Mouse (Mus musculus) ES-E14 (cell line): ENCODE measurements at regions not wholly inside any gene's neighbourhood (a gene's known extent, or its start where the extent isn't known, plus 50 kb on each side); places are given as distances from the start of the nearest gene placed in this dataset.

Source experiments
- DNase-seq: peaks from one replicate; pipeline ENCODE4 v3.0.0-alpha.2; 2013; ENCODE audit warnings: low read depth, low spot score
- H3K27ac ChIP-seq: 2 replicates; pipeline ENCODE4 v1.5.1; 2012; ENCODE audit warnings: low read depth, mild to moderate bottlenecking, low read length, moderate library complexity, mixed read lengths; ENCODE audit not compliant: poor library complexity, insufficient read depth, severe bottlenecking
- H3K36me3 ChIP-seq: 2 replicates; pipeline ENCODE4 v1.6.1; 2012; ENCODE audit warnings: mild to moderate bottlenecking, low read length, moderate library complexity, mixed read lengths; ENCODE audit not compliant: control insufficient read depth, poor library complexity, insufficient read depth, severe bottlenecking
- H3K4me1 ChIP-seq, 2 experiments: fragments of 150-350 bp in 1 of 2; sonication (generic) in 1 of 2; 2 replicates each; pipeline ENCODE4 v1.6.1; 2012; ENCODE audit warnings: low read length in 2 of 2, mild to moderate bottlenecking in 1 of 2, mixed read lengths in 1 of 2; ENCODE audit not compliant: control insufficient read depth in 2 of 2, insufficient read depth in 2 of 2, poor library complexity in 1 of 2
- H3K4me3 ChIP-seq, 2 experiments: fragments of 150-350 bp in 1 of 2; sonication (generic) in 1 of 2; 2 replicates each; pipeline ENCODE4 v1.5.1; 2012; ENCODE audit warnings: low read length in 2 of 2, low read depth in 1 of 2, mild to moderate bottlenecking in 1 of 2, mixed read lengths in 1 of 2; ENCODE audit not compliant: insufficient read depth in 1 of 2, poor library complexity in 1 of 2, severe bottlenecking in 1 of 2
- H3K9ac ChIP-seq: 2 replicates; pipeline ENCODE4 v1.6.1; 2012; ENCODE audit warnings: low read depth, mild to moderate bottlenecking, low read length, mixed read lengths; ENCODE audit not compliant: poor library complexity, insufficient read depth, severe bottlenecking
- H3K9me3 ChIP-seq: fragments of 150-350 bp; sonication (generic); 2 replicates; pipeline ENCODE4 v1.6.1; 2012; ENCODE audit warnings: low read depth, mild to moderate bottlenecking, low read length; ENCODE audit not compliant: control insufficient read depth, insufficient read depth
- CHD2 ChIP-seq: IDR thresholded peaks from 2 replicates; pipeline ENCODE4 v1.6.1; 2014; ENCODE audit warnings: mild to moderate bottlenecking, low read depth, low read length, inconsistent platforms
- HCFC1 ChIP-seq: IDR thresholded peaks from 2 replicates; pipeline ENCODE4 v1.6.1; 2012; ENCODE audit warnings: low read length, inconsistent platforms, borderline replicate concordance; ENCODE audit not compliant: insufficient read depth
- MAFK ChIP-seq: IDR thresholded peaks from 2 replicates; pipeline ENCODE4 v1.6.1; 2014; ENCODE audit warnings: mild to moderate bottlenecking, low read depth, low read length, inconsistent platforms; ENCODE audit not compliant: insufficient read depth
- ZC3H11A ChIP-seq: IDR thresholded peaks from 2 replicates; pipeline ENCODE4 v1.6.1; 2012; ENCODE audit warnings: low read depth, mild to moderate bottlenecking, inconsistent platforms, low read length, borderline replicate concordance
- ZNF384 ChIP-seq: IDR thresholded peaks from 2 replicates; pipeline ENCODE4 v1.6.1; 2012; ENCODE audit warnings: low read depth, low read length, inconsistent platforms
- in situ Hi-C, 2 experiments: fragments of 600-800 bp; cut with MboI; formaldehyde crosslinking; loops; one replicate each; pipeline ENCODE4 v1.15.1; 2025; ENCODE audit warnings: low sequenced_read_pairs in 2 of 2, inconsistent platforms in 1 of 2; ENCODE audit not compliant: unreplicated experiment in 2 of 2

- H3K27ac ChIP-seq: no peak overlapping the region
- H3K4me3 ChIP-seq: no peak overlapping the region
- H3K36me3 ChIP-seq: no peaks in the 10 kb centered on the region
- no peak for TF ChIP-seq ZC3H11A
- TF ChIP-seq ZNF384: no peak
- no peak for TF ChIP-seq MAFK
- TF ChIP-seq CHD2: no peak
- TF ChIP-seq HCFC1: no peak
- in situ Hi-C loops: no loop called here
- no peak for DNase-seq
- H3K9me3 ChIP-seq: no peaks in the 10 kb centered on the region
- no peaks in the 10 kb centered on the region for H3K4me1 ChIP-seq
- H3K9ac ChIP-seq: no peak overlapping the region
These were observed 557.7 kb upstream of the Kif2b start for GRCm38 (mm10) chr11:92134891-92135590.

- Histone ChIP-seq H3K9ac (no peak overlapping the region), H3K9me3 (no peaks in the 10 kb centered on the region), H3K36me3 (no peaks in the 10 kb centered on the region), H3K4me1 (no peaks in the 10 kb centered on the region), H3K27ac (no peak overlapping the region), H3K4me3 (no peak overlapping the region)
- TF ChIP-seq MAFK: no peak
- TF ChIP-seq ZNF384: no peak
- no peak for TF ChIP-seq CHD2
- TF ChIP-seq HCFC1: no peak
- no peak for TF ChIP-seq ZC3H11A
- in situ Hi-C loops: no loop called here
- no peak for DNase-seq
These were observed 507.4 kb upstream of the Kif2b start for GRCm38 (mm10) chr11:92084766-92085165.

GRCm38 (mm10) chr11:92041695-92042094, 464.3 kb upstream of the Kif2b start:
- no peak overlapping the region for H3K4me3 ChIP-seq
- no peak for TF ChIP-seq CHD2
- TF ChIP-seq HCFC1: no peak
- TF ChIP-seq MAFK: no peak
- no peak for TF ChIP-seq ZC3H11A
- TF ChIP-seq ZNF384: no peak

GRCm38 (mm10) chr11:92040161-92040560, 462.8 kb upstream of the Kif2b start:
- Histone ChIP-seq H3K4me1 (no peaks in the 10 kb centered on the region), H3K27ac (no peak overlapping the region), H3K36me3 (no peaks in the 10 kb centered on the region), H3K4me3 (no peak overlapping the region), H3K9me3 (no peaks in the 10 kb centered on the region), H3K9ac (no peak overlapping the region)
- DNase-seq: no peak
- TF ChIP-seq HCFC1 (no peak), ZC3H11A (no peak), ZNF384 (no peak), CHD2 (no peak), MAFK (no peak)
- in situ Hi-C loops: no loop called here

More at GRCm38 (mm10) chr11:92041695-92042094, 464.3 kb upstream of the Kif2b start:
- no peaks in the 10 kb centered on the region for H3K4me1 ChIP-seq
- in situ Hi-C loops: no loop called here
- DNase-seq: peak; percentile 26
- H3K9ac ChIP-seq: no peak overlapping the region
- no peaks in the 10 kb centered on the region for H3K36me3 ChIP-seq
- no peak overlapping the region for H3K27ac ChIP-seq
- no peaks in the 10 kb centered on the region for H3K9me3 ChIP-seq

- H3K27ac ChIP-seq: no peak overlapping the region
- DNase-seq: no peak
- H3K36me3 ChIP-seq: no peaks in the 10 kb centered on the region
- H3K4me3 ChIP-seq: no peak overlapping the region
- H3K4me1 ChIP-seq: no peaks in the 10 kb centered on the region
- TF ChIP-seq ZNF384 (no peak), MAFK (no peak), HCFC1 (no peak), ZC3H11A (no peak), CHD2 (no peak)
- no peaks in the 10 kb centered on the region for H3K9me3 ChIP-seq
- no peak overlapping the region for H3K9ac ChIP-seq
- in situ Hi-C loops: no loop called here
These were observed 441.1 kb upstream of the Kif2b start for GRCm38 (mm10) chr11:92018419-92018818.
